Mouse (Mus musculus) bone marrow, adult 2 months (tissue): Measurements from ENCODE around the gene Olfr750.

Experiments
- CTCF ChIP-seq: fragments of 200-500 bp; IDR thresholded peaks from 2 replicates; pipeline ENCODE4 v1.5.1; 2011; ENCODE audit warnings: low read length, control low read depth; ENCODE audit not compliant: control insufficient read depth, insufficient read depth
- POLR2A ChIP-seq: fragments of 200-500 bp; IDR thresholded peaks from 2 replicates; pipeline ENCODE4 v1.6.1; 2011; ENCODE audit warnings: low read depth, mild to moderate bottlenecking, control low read depth, low read length, borderline replicate concordance; ENCODE audit not compliant: control insufficient read depth

DNA sequence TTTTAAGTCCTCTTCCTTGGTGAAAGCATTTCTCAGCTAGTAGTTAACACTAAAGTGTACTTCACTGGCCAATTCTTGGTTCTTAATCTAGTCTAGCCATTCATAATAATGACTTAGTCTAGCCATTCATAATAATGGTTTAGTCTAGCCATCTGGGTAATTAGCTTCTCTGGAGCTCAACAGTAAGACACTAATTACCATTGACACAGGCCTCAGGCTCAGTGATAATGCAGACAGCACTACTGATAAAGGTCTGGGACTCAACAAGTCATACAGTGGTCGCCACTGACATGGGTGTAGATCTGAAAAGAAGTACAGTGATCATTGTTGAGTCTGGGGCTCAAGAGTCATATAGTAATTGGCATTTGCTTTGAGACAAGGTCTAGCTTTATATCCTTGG, 49.4 kb downstream of the Olfr750 start:
- no peak for TF ChIP-seq CTCF
- TF ChIP-seq POLR2A, result no peak
